ENCODE assay signal across 8 mouse cellular contexts in the genomic region with DNA sequence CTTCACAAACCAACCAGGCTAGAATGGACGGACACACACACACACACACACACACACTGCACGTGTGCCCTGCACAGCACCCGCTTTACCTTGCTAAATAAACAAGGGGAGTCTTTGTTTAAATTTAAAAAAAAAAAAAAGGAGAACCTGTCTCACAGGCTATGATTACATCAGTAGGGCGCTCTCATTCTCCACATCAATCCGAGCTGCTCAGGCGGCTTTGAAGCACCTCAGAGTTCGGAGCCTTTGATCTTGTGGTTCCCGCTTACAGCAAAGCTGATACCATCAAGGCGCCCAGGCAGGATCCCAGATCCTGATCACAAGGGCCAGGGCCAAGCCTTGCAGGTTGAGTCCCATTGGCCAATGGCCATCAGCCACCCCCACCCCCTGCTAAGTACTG. TPM values are rescaled to one million over a fixed set of nuclear protein-coding genes. Genes with fewer than 3 reads are reported as not detected.
DNase-seq lines count a peak whose midpoint lies in the region; ATAC-seq and TF ChIP-seq lines count a peak whose summit lies in the region.

No protein-coding gene starts in this region.

- H3K4me1 ChIP-seq in spleen, adult 2 months (ENCODE audit: control insufficient read depth, insufficient read depth, insufficient read length): peaks cover 3% of the 10 kb centered on the region; the same call in 1 of the 2 replicates
- H3K4me1 ChIP-seq in embryonic facial prominence, embryonic 10.5 days: peaks cover 59% of the 10 kb centered on the region

- TF ChIP-seq POLR2A in spleen, adult 2 months (IDR thresholded peaks at IDR 0.05; ENCODE audit: low read depth, low read length): no peak

- peak; percentile 14 to 66 for DNase-seq in spleen, adult 2 months (ENCODE audit: low read depth in 1 of 2, low spot score in 2 of 2)
- no peak for DNase-seq in spleen, postnatal 4 days (ENCODE audit: low spot score in 2 of 2)
- DNase-seq in embryonic facial prominence, embryonic 10.5 days (ENCODE audit: low spot score): peak; percentile 66
- peak; percentile 31 to 57 for DNase-seq in kidney, postnatal 4 days
- peak; percentile 30 to 41 for DNase-seq in spleen, postnatal 36 days (ENCODE audit: low spot score in 2 of 2)
- DNase-seq in gastrocnemius, adult 2 months: no peak
- no peak for DNase-seq in cerebellum, adult 9-10 months

- no peak for TF ChIP-seq CTCF in spleen, adult 2 months (IDR thresholded peaks at IDR 0.05; ENCODE audit: extremely low read depth, insufficient read depth, insufficient read length, insufficient replicate concordance)
- TF ChIP-seq CTCF in gastrocnemius, adult 2 months (IDR thresholded peaks at IDR 0.05): no peak

- no peaks in the 10 kb centered on the region for H3K36me3 ChIP-seq in spleen, adult 2 months (ENCODE audit: control insufficient read depth, insufficient read depth, low read length)
- peaks cover 8% of the 10 kb centered on the region; the same call in 1 of the 2 replicates for H3K36me3 ChIP-seq in embryonic facial prominence, embryonic 10.5 days (replicated peaks)

- WGBS in spleen, adult 2 months: 79% methylated on average over 9 of the region's 9 CpGs
- 25% methylated on average over 9 of the region's 9 CpGs for WGBS in embryonic facial prominence, embryonic 10.5 days

- H3K4me3 ChIP-seq in spleen, adult 2 months (ENCODE audit: extremely low read depth, insufficient read depth, insufficient read length): no peak overlapping the region
- H3K4me3 ChIP-seq in embryonic facial prominence, embryonic 10.5 days: no peak overlapping the region
- no peak overlapping the region for H3K4me3 ChIP-seq in gastrocnemius, adult 2 months

- no peaks in the 10 kb centered on the region for H3K27me3 ChIP-seq in spleen, adult 2 months (ENCODE audit: control insufficient read depth, insufficient read depth, low read length)
- no peaks in the 10 kb centered on the region for H3K27me3 ChIP-seq in embryonic facial prominence, embryonic 10.5 days (replicated peaks; ENCODE audit: low read depth, poor library complexity, severe bottlenecking)

- H3K27ac ChIP-seq in spleen, adult 2 months (ENCODE audit: insufficient read depth, low read length): no peak overlapping the region
- H3K27ac ChIP-seq in embryonic facial prominence, embryonic 10.5 days (replicated peaks): no peak overlapping the region; the same call in none of the 2 replicates
- no peak overlapping the region for H3K27ac ChIP-seq in gastrocnemius, adult 2 months

- ATAC-seq in erythroblast, adult 5-6 weeks (replicated peaks; ENCODE audit: low FRiP score, poor library complexity, severe bottlenecking): no peak

- intact Hi-C loops in gastrocnemius, adult 2 months (cut with DNase I): no loop called here

- H3K9me3 ChIP-seq in embryonic facial prominence, embryonic 10.5 days: no peaks in the 10 kb centered on the region

RNA-seq across cellular contexts. Expression of a gene that starts 33.1 kb away (rescaled TPM):
- polyA plus RNA-seq in spleen, adult 2 months (2012; rRNA removed): 4.3 and 4.6 TPM in 2 replicates
- 13.1 and 13.8 TPM in 2 replicates for polyA plus RNA-seq in embryonic facial prominence, embryonic 10.5 days (2016; fragmentation: Nextera tagmentation; extraction: Ambion mirVana)
- total RNA-seq in gastrocnemius, adult 2 months (2021): 1 to 10 TPM; 5.7 to 6.9 TPM
- total RNA-seq in erythroblast, adult 5-6 weeks (2015; ENCODE audit: low replicate concordance): 0.96 TPM in 1 of 2 replicates, not detected in the other
- 0.14 and 0.34 TPM in 2 replicates for total RNA-seq in erythroblast, adult 5-6 weeks (2017; ENCODE audit: low replicate concordance)

Comparison
In these comparisons a context has a peak if more than half of its experiments do, and no peak if none do; other contexts are left out.
1. DNase-seq: peak in spleen, adult 2 months (2 of 2), embryonic facial prominence, embryonic 10.5 days (single experiment), kidney, postnatal 4 days (2 of 2) and spleen, postnatal 36 days (2 of 2); none in spleen, postnatal 4 days (0 of 2), gastrocnemius, adult 2 months (single experiment) and cerebellum, adult 9-10 months (single experiment).